Mouse (Mus musculus): ENCODE results near the gene Snx13. TPM values are rescaled to one million over a fixed set of nuclear protein-coding genes. Genes with fewer than 3 reads are reported as not detected.

Snx13 gene
- polyA plus RNA-seq, 1 experiment from 2014 or later: 23.8 TPM

GRCm38 (mm10) chr12:35191698-35192425 is 144.9 kb downstream of the Snx13 start:
- H3K9ac ChIP-seq (ENCODE audit: low read length): no peak overlapping the region
- peak; percentile 75 for DNase-seq (ENCODE audit: low spot score)

GRCm38 (mm10) chr12:35192426-35192769 is 145.4 kb downstream of the Snx13 start:
- ATAC-seq (ENCODE audit: insufficient read depth, low FRiP score, low TSS enrichment): peak; percentile 63; the same call in 1 of the 2 replicates
- no peak overlapping the region for H3K4me3 ChIP-seq (ENCODE audit: low read depth, low read length)
- 25% methylated on average over 2 of the region's 2 CpGs for WGBS

More at GRCm38 (mm10) chr12:35191698-35192425, 144.9 kb downstream of the Snx13 start:
- no peaks in the 10 kb centered on the region for H3K9me3 ChIP-seq (ENCODE audit: control insufficient read depth, low read length)
- no peaks in the 10 kb centered on the region for H3K4me1 ChIP-seq (ENCODE audit: control insufficient read depth, insufficient read depth, low read length)
- no peaks in the 10 kb centered on the region for H3K27me3 ChIP-seq (ENCODE audit: control insufficient read depth, insufficient read depth, low read length)
- 57% methylated on average over 17 of the region's 17 CpGs for WGBS
- peak overlapping the region; percentile 23 for H3K4me2 ChIP-seq (ENCODE audit: low read depth)
- no peaks in the 10 kb centered on the region for H3K36me3 ChIP-seq (ENCODE audit: control insufficient read depth, insufficient read depth, low read length)
- peak; percentile 28; the same call in 1 of the 2 replicates for ATAC-seq (ENCODE audit: insufficient read depth, low FRiP score, low TSS enrichment)
- no peak overlapping the region for H3K27ac ChIP-seq (ENCODE audit: low read depth, low read length)
- H3K4me3 ChIP-seq (ENCODE audit: low read depth, low read length): no peak overlapping the region

More at GRCm38 (mm10) chr12:35192426-35192769, 145.4 kb downstream of the Snx13 start:
- Histone ChIP-seq H3K9ac (ENCODE audit: low read length) (no peak overlapping the region), H3K4me2 (ENCODE audit: low read depth) (peak overlapping the region; percentile 23), H3K4me1 (ENCODE audit: control insufficient read depth, insufficient read depth, low read length) (no peaks in the 10 kb centered on the region), H3K27me3 (ENCODE audit: control insufficient read depth, insufficient read depth, low read length) (no peaks in the 10 kb centered on the region), H3K36me3 (ENCODE audit: control insufficient read depth, insufficient read depth, low read length) (no peaks in the 10 kb centered on the region), H3K9me3 (ENCODE audit: control insufficient read depth, low read length) (no peaks in the 10 kb centered on the region), H3K27ac (ENCODE audit: low read depth, low read length) (no peak overlapping the region)
- no peak for DNase-seq (ENCODE audit: low spot score)

MicroRNA genes within 50 kb of the gene (microRNA counts, 519-probe panel; counts per million panel counts)
- 171 counts per million, percentile 57 among the panel's probes with 10 or more counts for microRNA mmu-miR-680

Small RNAs within 50 kb of the gene (microRNA-seq; reads per million reads assigned to microRNA genes)
- gene Mir680-3: not detected

Other genes with a start within 250 kb of the Snx13 start
- gene Hdac9, start 130.1 kb upstream of the Snx13 start, polyA plus RNA-seq (2014; fragmentation: Nextera tagmentation; extraction: Ambion mirVana): 10.8 and 10.9 TPM in 2 replicates
- not detected in 2 replicates for gene Prps1l1, start 62.4 kb upstream of the Snx13 start, polyA plus RNA-seq (2014; fragmentation: Nextera tagmentation; extraction: Ambion mirVana)